Mouse (Mus musculus) hindbrain, embryonic 11.5 days (tissue): ENCODE results near the gene Dlx5. TPM values are rescaled to one million over a fixed set of nuclear protein-coding genes. Genes with fewer than 3 reads are reported as not detected.

Source experiments
- ATAC-seq: fragments of 200-750 bp; cut with Nextera tagmentation; 2 replicates; pipeline ENCODE4 v1.8.0; 2017; ENCODE audit warnings: mild to moderate bottlenecking, moderate TSS enrichment, moderate library complexity; ENCODE audit not compliant: low FRiP score
- DNase-seq: peaks from one replicate; pipeline ENCODE4 v3.0.0-alpha.2; 2015; ENCODE audit warnings: low spot score
- H3K27ac ChIP-seq: fragments of 300-500 bp; sonication (generic); 2 replicates; pipeline ENCODE4 v1.5.1; 2014; ENCODE audit warnings: mild to moderate bottlenecking, low read depth, low read length
- H3K27me3 ChIP-seq: fragments of 300-500 bp; sonication (generic); 2 replicates; pipeline ENCODE4 v1.6.1; 2014; ENCODE audit warnings: mild to moderate bottlenecking, low read length, moderate library complexity, mixed read lengths; ENCODE audit not compliant: control insufficient read depth, insufficient read depth
- H3K36me3 ChIP-seq: fragments of 300-500 bp; sonication (generic); 2 replicates; pipeline ENCODE4 v1.6.1; 2014; ENCODE audit warnings: mild to moderate bottlenecking, low read length, moderate library complexity, mixed read lengths; ENCODE audit not compliant: control insufficient read depth, insufficient read depth
- H3K4me1 ChIP-seq: fragments of 300-500 bp; sonication (generic); replicated peaks from 2 replicates; pipeline ENCODE4 v1.6.1; 2014; ENCODE audit warnings: low read length, mixed read lengths; ENCODE audit not compliant: control insufficient read depth, insufficient read depth
- H3K4me2 ChIP-seq: fragments of 300-500 bp; sonication (generic); replicated peaks from 2 replicates; pipeline ENCODE4 v1.6.1; 2014; ENCODE audit warnings: mild to moderate bottlenecking, low read depth, low read length
- H3K4me3 ChIP-seq: fragments of 300-500 bp; sonication (generic); 2 replicates; pipeline ENCODE4 v1.5.1; 2014; ENCODE audit warnings: low read depth, low read length
- H3K9ac ChIP-seq: fragments of 300-500 bp; sonication (generic); 2 replicates; pipeline ENCODE4 v1.6.1; 2014; ENCODE audit warnings: low read depth, low read length
- H3K9me3 ChIP-seq: fragments of 300-500 bp; sonication (generic); 2 replicates; pipeline ENCODE4 v1.6.1; 2016; ENCODE audit warnings: low read length; ENCODE audit not compliant: control insufficient read depth
- WGBS: fragments of 180-500 bp; shearing (Covaris S2); extraction: QIAGEN DNeasy Blood & Tissue Kit; methylation state at CpG from one replicate; pipeline ENCODE4 v1.1.7; 2014; 5-methylcytosine and 5-hydroxymethylcytosine counted together
- polyA plus RNA-seq: library from polyadenylated mRNA; unstranded; fragments of >200 nt; fragmentation: Nextera tagmentation; extraction: Ambion mirVana; gene quantifications from 2 replicates; pipeline ENCODE4 v1.2.1, GENCODE M21; 2014

The Dlx5 gene
- polyA plus RNA-seq, 1 experiment from 2014 or later: 2.3 TPM

- no peak overlapping the region for H3K27ac ChIP-seq
- H3K27me3 ChIP-seq: peaks cover 88% of the 10 kb centered on the region
- no peaks in the 10 kb centered on the region for H3K9me3 ChIP-seq
- no peak overlapping the region for H3K9ac ChIP-seq
- DNase-seq: peak; percentile 44
- 4% methylated on average over 5 of the region's 5 CpGs for WGBS
- H3K4me2 ChIP-seq: no peak overlapping the region
- no peaks in the 10 kb centered on the region; the same call in 1 of the 2 replicates for H3K4me1 ChIP-seq
- no peak overlapping the region for H3K4me3 ChIP-seq
- ATAC-seq: no peak
- no peaks in the 10 kb centered on the region for H3K36me3 ChIP-seq
Measured at GRCm38 (mm10) chr6:6872873-6873272, 9.0 kb downstream of the Dlx5 start.

- Histone ChIP-seq H3K4me1 (no peaks in the 10 kb centered on the region; the same call in 1 of the 2 replicates), H3K9ac (no peak overlapping the region), H3K9me3 (no peaks in the 10 kb centered on the region), H3K27me3 (peaks cover 86% of the 10 kb centered on the region), H3K27ac (no peak overlapping the region), H3K4me3 (no peak overlapping the region), H3K36me3 (no peaks in the 10 kb centered on the region), H3K4me2 (no peak overlapping the region)
- ATAC-seq (no peak), DNase-seq (peak; percentile 36)
- WGBS: 6% methylated on average over 5 of the region's 5 CpGs
Measured at GRCm38 (mm10) chr6:6871692-6872091, 10.2 kb downstream of the Dlx5 start.

- whole genome bisulfite sequencing: 2% methylated on average over 7 of the region's 7 CpGs
- Histone ChIP-seq H3K4me1 (no peaks in the 10 kb centered on the region; the same call in 1 of the 2 replicates), H3K9ac (no peak overlapping the region), H3K4me2 (no peak overlapping the region), H3K4me3 (no peak overlapping the region), H3K36me3 (no peaks in the 10 kb centered on the region), H3K27ac (no peak overlapping the region), H3K27me3 (peaks cover 85% of the 10 kb centered on the region), H3K9me3 (no peaks in the 10 kb centered on the region)
- no peak for ATAC-seq
- DNase-seq: peak; percentile 45
Measured at GRCm38 (mm10) chr6:6870876-6871420, 10.9 kb downstream of the Dlx5 start.

GRCm38 (mm10) chr6:6869961-6870800 is 11.7 kb downstream of the Dlx5 start:
- ATAC-seq (no peak), DNase-seq (peak; percentile 41)
- H3K4me2 ChIP-seq: no peak overlapping the region
- H3K4me1 ChIP-seq: no peaks in the 10 kb centered on the region; the same call in 1 of the 2 replicates
- H3K9ac ChIP-seq: no peak overlapping the region
- WGBS: under 1% methylated on average over 11 of the region's 11 CpGs
- no peak overlapping the region for H3K27ac ChIP-seq
- no peaks in the 10 kb centered on the region for H3K9me3 ChIP-seq
- H3K27me3 ChIP-seq: peaks cover 87% of the 10 kb centered on the region
- no peaks in the 10 kb centered on the region for H3K36me3 ChIP-seq
- H3K4me3 ChIP-seq: no peak overlapping the region

GRCm38 (mm10) chr6:6869041-6869685 is 12.7 kb downstream of the Dlx5 start:
- 4% methylated on average over 13 of the region's 13 CpGs for WGBS
- H3K4me2 ChIP-seq: no peak overlapping the region
- H3K4me3 ChIP-seq: no peak overlapping the region
- H3K4me1 ChIP-seq: no peaks in the 10 kb centered on the region
- no peaks in the 10 kb centered on the region for H3K36me3 ChIP-seq
- no peak overlapping the region for H3K27ac ChIP-seq
- peak; percentile 40 for DNase-seq
- no peaks in the 10 kb centered on the region for H3K9me3 ChIP-seq
- H3K27me3 ChIP-seq: peaks cover 85% of the 10 kb centered on the region
- no peak for ATAC-seq
- no peak overlapping the region for H3K9ac ChIP-seq

- DNase-seq (peak; percentile 41), ATAC-seq (no peak)
- Histone ChIP-seq H3K4me1 (peaks cover 4% of the 10 kb centered on the region; the same call in 1 of the 2 replicates), H3K27ac (no peak overlapping the region), H3K9me3 (no peaks in the 10 kb centered on the region), H3K36me3 (no peaks in the 10 kb centered on the region), H3K27me3 (peaks cover 89% of the 10 kb centered on the region), H3K4me2 (no peak overlapping the region), H3K9ac (no peak overlapping the region), H3K4me3 (no peak overlapping the region)
- WGBS: 4% methylated on average over 9 of the region's 9 CpGs
Measured at GRCm38 (mm10) chr6:6867031-6867430, 14.9 kb downstream of the Dlx5 start.

GRCm38 (mm10) chr6:6864441-6865440 is 17.1 kb downstream of the Dlx5 start:
- Histone ChIP-seq H3K4me3 (no peak overlapping the region), H3K4me2 (no peak overlapping the region), H3K4me1 (peaks cover 4% of the 10 kb centered on the region; the same call in 1 of the 2 replicates), H3K27me3 (peaks cover 85% of the 10 kb centered on the region), H3K36me3 (no peaks in the 10 kb centered on the region), H3K27ac (no peak overlapping the region), H3K9ac (no peak overlapping the region), H3K9me3 (no peaks in the 10 kb centered on the region)
- ATAC-seq (no peak), DNase-seq (peak; percentile 69)
- under 1% methylated on average over 36 of the region's 36 CpGs for WGBS

GRCm38 (mm10) chr6:6863955-6864354 is 17.9 kb downstream of the Dlx5 start:
- Histone ChIP-seq H3K9ac (peak overlapping the region; percentile 15; the same call in 1 of the 2 replicates), H3K4me2 (peak overlapping the region; percentile 79), H3K4me1 (peaks cover 4% of the 10 kb centered on the region; the same call in 1 of the 2 replicates), H3K27me3 (peaks cover 88% of the 10 kb centered on the region), H3K4me3 (peak overlapping the region; percentile 40), H3K36me3 (no peaks in the 10 kb centered on the region), H3K9me3 (no peaks in the 10 kb centered on the region), H3K27ac (no peak overlapping the region)
- DNase-seq (peak; percentile 57), ATAC-seq (peak; percentile 41)
- WGBS: 2% methylated on average over 15 of the region's 21 CpGs
